ENCODE assay signal across 24 mouse cellular contexts in genomic region chr6:52182030-52182429, GRCm38 (mm10). TPM values are rescaled to one million over a fixed set of nuclear protein-coding genes. Genes with fewer than 3 reads are reported as not detected.
A peak's percentile ranks its signal among the peaks of the same experiment; 100 is the strongest.
DNase-seq lines count a peak whose midpoint lies in the region; ATAC-seq and TF ChIP-seq lines count a peak whose summit lies in the region.
"Had no signal": no experiment of that assay in that cellular context is flagged by ENCODE, and none has a peak within 500 bp of the region (broad histone marks: within the 10 kb centered on the region; RNA-seq: fewer than 3 reads in every experiment).

No protein-coding gene starts in this region.

- peak overlapping the region; percentile 88 for H3K4me2 ChIP-seq in hindbrain, embryonic 12.5 days (replicated peaks)
- H3K4me2 ChIP-seq in hindbrain, embryonic 15.5 days, result peak overlapping the region; percentile 97
- H3K4me2 ChIP-seq: forebrain, embryonic 15.5 days; limb, embryonic 15.5 days; liver, embryonic 15.5 days had no signal

- peaks cover 44% of the 10 kb centered on the region for H3K4me1 ChIP-seq in kidney, adult 2 months (ENCODE audit: control insufficient read depth, insufficient read depth, low read length)
- H3K4me1 ChIP-seq in hindbrain, embryonic 12.5 days, result peaks cover 17% of the 10 kb centered on the region; the same call in 1 of the 2 replicates
- H3K4me1 ChIP-seq in hindbrain, embryonic 15.5 days (replicated peaks), result peaks cover 16% of the 10 kb centered on the region
- H3K4me1 ChIP-seq: embryonic facial prominence, embryonic 10.5 days; forebrain, embryonic 15.5 days; megakaryocyte, embryonic 14.5 days had no signal

- ATAC-seq in hindbrain, embryonic 12.5 days (ENCODE audit: low FRiP score), result no peak
- ATAC-seq in hindbrain, embryonic 15.5 days (ENCODE audit: low FRiP score, low read depth), result no peak
- ATAC-seq: forebrain, embryonic 15.5 days had no signal

- 46% methylated on average over 2 of the region's 2 CpGs for WGBS in kidney, adult 2 months
- WGBS in hindbrain, embryonic 12.5 days, result 24% methylated on average over 2 of the region's 2 CpGs
- 12% methylated on average over 2 of the region's 2 CpGs for whole genome bisulfite sequencing in hindbrain, embryonic 15.5 days

- H3K27ac ChIP-seq in kidney, adult 2 months (ENCODE audit: insufficient read depth, low read depth, low read length), result no peak overlapping the region; the same call in 1 of the 2 replicates
- peak overlapping the region; percentile 98; the same call in 1 of the 2 replicates for H3K27ac ChIP-seq in hindbrain, embryonic 12.5 days
- peak overlapping the region; percentile 92 for H3K27ac ChIP-seq in hindbrain, embryonic 15.5 days (replicated peaks)
- H3K27ac ChIP-seq: embryonic facial prominence, embryonic 10.5 days; forebrain, embryonic 15.5 days; heart, embryonic 10.5 days; layer of hippocampus, adult 2 months; limb, embryonic 15.5 days; liver, embryonic 15.5 days had no signal

- H3K9ac ChIP-seq in hindbrain, embryonic 12.5 days, result no peak overlapping the region
- H3K9ac ChIP-seq in hindbrain, embryonic 15.5 days, result 0 out of 2 replicates have a peak overlapping the region, but pooled peaks have one; percentile 18
- H3K9ac ChIP-seq: forebrain, embryonic 15.5 days; limb, embryonic 15.5 days; liver, embryonic 15.5 days had no signal

- TF ChIP-seq POLR2A in kidney, adult 2 months (IDR thresholded peaks at IDR 0.05; ENCODE audit: low read depth, low read length), result no peak

- peak; percentile 77 for DNase-seq in kidney, adult 2 months
- no peak for DNase-seq in kidney, adult 11 months
- peak; percentile 31 for DNase-seq in kidney, postnatal 10 days
- no peak for DNase-seq in cerebellum, adult 11-12 months
- DNase-seq in gastrocnemius, postnatal 10 days, result no peak
- no peak for DNase-seq in adipocyte (ENCODE audit: low spot score)
- DNase-seq: adrenal gland, adult 2 months; cerebellum, adult 9-10 months; lung, postnatal 14 days; midbrain, embryonic 14.5 days; retina, postnatal 1 day; right cerebral cortex, postnatal 4 days; thymus, postnatal 36 days had no signal

- no peaks in the 10 kb centered on the region for H3K36me3 ChIP-seq in kidney, adult 2 months (ENCODE audit: control insufficient read depth, insufficient read depth, low read length)
- no peaks in the 10 kb centered on the region for H3K36me3 ChIP-seq in hindbrain, embryonic 12.5 days
- no peaks in the 10 kb centered on the region for H3K36me3 ChIP-seq in hindbrain, embryonic 15.5 days
- H3K36me3 ChIP-seq: embryonic facial prominence, embryonic 10.5 days; forebrain, embryonic 15.5 days; heart, embryonic 10.5 days; limb, embryonic 15.5 days; liver, embryonic 15.5 days had no signal

- no peaks in the 10 kb centered on the region for H3K9me3 ChIP-seq in hindbrain, embryonic 12.5 days (replicated peaks)
- no peaks in the 10 kb centered on the region for H3K9me3 ChIP-seq in hindbrain, embryonic 15.5 days
- H3K9me3 ChIP-seq: embryonic facial prominence, embryonic 10.5 days; forebrain, embryonic 15.5 days; heart, embryonic 10.5 days; limb, embryonic 15.5 days; liver, embryonic 15.5 days had no signal

- no peaks in the 10 kb centered on the region for H3K27me3 ChIP-seq in kidney, adult 2 months (replicated peaks; ENCODE audit: control insufficient read depth, insufficient read depth, low read length)
- H3K27me3 ChIP-seq in hindbrain, embryonic 12.5 days, result peaks cover 99% of the 10 kb centered on the region
- H3K27me3 ChIP-seq in hindbrain, embryonic 15.5 days, result peaks cover 53% of the 10 kb centered on the region

- no peak for TF ChIP-seq CTCF in kidney, adult 2 months (conservative IDR thresholded peaks at IDR 0.05; ENCODE audit: insufficient read depth, insufficient read length, low read depth, low read length)

- H3K4me3 ChIP-seq in kidney, adult 2 months (ENCODE audit: insufficient read depth, low read depth, low read length), result no peak overlapping the region
- no peak overlapping the region; the same call in 1 of the 2 replicates for H3K4me3 ChIP-seq in hindbrain, embryonic 12.5 days
- H3K4me3 ChIP-seq in hindbrain, embryonic 15.5 days, result 0 out of 2 replicates have a peak overlapping the region, but pooled peaks have one; percentile 7
- H3K4me3 ChIP-seq: embryonic facial prominence, embryonic 10.5 days; forebrain, embryonic 15.5 days; heart, embryonic 10.5 days; layer of hippocampus, adult 2 months; limb, embryonic 15.5 days; liver, embryonic 15.5 days; megakaryocyte, embryonic 14.5 days had no signal

RNA-seq across cellular contexts. Expression of gene 5730596B20Rik, which starts 4.7 kb away (rescaled TPM):
- 0.19 and 0.22 TPM in 2 replicates for polyA plus RNA-seq in kidney, adult 2 months (2012; rRNA removed)
- polyA plus RNA-seq in hindbrain, embryonic 12.5 days (2016; fragmentation: Nextera tagmentation; extraction: Ambion mirVana), result 5.6 and 6.9 TPM in 2 replicates
- polyA plus RNA-seq in hindbrain, embryonic 15.5 days (2015; fragmentation: Nextera tagmentation; extraction: Ambion mirVana), result 4.0 and 4.3 TPM in 2 replicates
- total RNA-seq in gastrocnemius, postnatal 10 days (2021), result under 1 TPM; 0.12 to 0.25 TPM
- total RNA-seq: common myeloid progenitor, adult 5-6 weeks; layer of hippocampus, adult 2 months; left cerebral cortex, postnatal 25 days had no signal
- polyA plus RNA-seq: forebrain, embryonic 15.5 days; midbrain, embryonic 14.5 days had no signal

RNA-seq across cellular contexts. Expression of gene Hoxa4, which starts 9.5 kb away (rescaled TPM):
- 2.8 TPM in 2 replicates for polyA plus RNA-seq in kidney, adult 2 months (2012; rRNA removed)
- 6.9 and 12.5 TPM in 2 replicates for polyA plus RNA-seq in hindbrain, embryonic 12.5 days (2016; fragmentation: Nextera tagmentation; extraction: Ambion mirVana)
- 10.6 and 12.2 TPM in 2 replicates for polyA plus RNA-seq in hindbrain, embryonic 15.5 days (2015; fragmentation: Nextera tagmentation; extraction: Ambion mirVana)
- total RNA-seq in gastrocnemius, postnatal 10 days (2021), result 1 to 10 TPM; 7.5 to 8.5 TPM
- total RNA-seq: layer of hippocampus, adult 2 months; left cerebral cortex, postnatal 25 days had no signal
- polyA plus RNA-seq: embryonic facial prominence, embryonic 10.5 days; forebrain, embryonic 15.5 days; midbrain, embryonic 14.5 days had no signal

RNA-seq across cellular contexts. Expression of gene Hoxa2, which starts 17.4 kb away (rescaled TPM):
- polyA plus RNA-seq in kidney, adult 2 months (2012; rRNA removed), result 1.3 and 1.6 TPM in 2 replicates
- polyA plus RNA-seq in hindbrain, embryonic 12.5 days (2016; fragmentation: Nextera tagmentation; extraction: Ambion mirVana), result 52.2 and 70.1 TPM in 2 replicates
- 22.4 and 26.8 TPM in 2 replicates for polyA plus RNA-seq in hindbrain, embryonic 15.5 days (2015; fragmentation: Nextera tagmentation; extraction: Ambion mirVana)
- total RNA-seq in gastrocnemius, postnatal 10 days (2021), result 1 to 10 TPM in 1 of 2 experiments, under 1 TPM in 1; 0.87 to 1.4 TPM
- total RNA-seq: common myeloid progenitor, adult 5-6 weeks; layer of hippocampus, adult 2 months; left cerebral cortex, postnatal 25 days had no signal
- polyA plus RNA-seq: forebrain, embryonic 15.5 days had no signal

RNA-seq across cellular contexts. Expression of gene Hoxa5, which starts 22.4 kb away (rescaled TPM):
- 6.9 and 8.1 TPM in 2 replicates for polyA plus RNA-seq in kidney, adult 2 months (2012; rRNA removed)
- 53.4 and 82.9 TPM in 2 replicates for polyA plus RNA-seq in hindbrain, embryonic 12.5 days (2016; fragmentation: Nextera tagmentation; extraction: Ambion mirVana)
- polyA plus RNA-seq in hindbrain, embryonic 15.5 days (2015; fragmentation: Nextera tagmentation; extraction: Ambion mirVana), result 105 and 115 TPM in 2 replicates
- total RNA-seq in gastrocnemius, postnatal 10 days (2021), result 1 to 10 TPM; 2.6 to 3.7 TPM
- total RNA-seq: layer of hippocampus, adult 2 months; left cerebral cortex, postnatal 25 days had no signal
- polyA plus RNA-seq: embryonic facial prominence, embryonic 10.5 days; forebrain, embryonic 15.5 days; midbrain, embryonic 14.5 days had no signal

RNA-seq across cellular contexts. Expression of gene Hoxa1, which starts 23.9 kb away (rescaled TPM):
- 1.2 and 1.3 TPM in 2 replicates for polyA plus RNA-seq in kidney, adult 2 months (2012; rRNA removed)
- polyA plus RNA-seq in hindbrain, embryonic 12.5 days (2016; fragmentation: Nextera tagmentation; extraction: Ambion mirVana), result 2.1 and 3.2 TPM in 2 replicates
- 1.3 and 1.8 TPM in 2 replicates for polyA plus RNA-seq in hindbrain, embryonic 15.5 days (2015; fragmentation: Nextera tagmentation; extraction: Ambion mirVana)
- under 1 TPM in 1 of 2 experiments, not detected in 1; 0.18 TPM for total RNA-seq in gastrocnemius, postnatal 10 days (2021)
- total RNA-seq: common myeloid progenitor, adult 5-6 weeks; layer of hippocampus, adult 2 months; left cerebral cortex, postnatal 25 days had no signal
- polyA plus RNA-seq: forebrain, embryonic 15.5 days had no signal

Comparison
In these comparisons a context has a peak if more than half of its experiments do, and no peak if none do; other contexts are left out.
1. DNase-seq: peak in kidney, adult 2 months (single experiment) and kidney, postnatal 10 days (single experiment); none in kidney, adult 11 months (single experiment), cerebellum, adult 11-12 months (single experiment), gastrocnemius, postnatal 10 days (single experiment) and adipocyte (single experiment).